Mouse (Mus musculus): ENCODE measurements around the gene Fam131a. TPM values are rescaled to one million over a fixed set of nuclear protein-coding genes. Genes with fewer than 3 reads are reported as not detected.
A peak's percentile ranks its signal among the peaks of the same experiment; 100 is the strongest.

Fam131a gene
- total and polyA plus RNA-seq, 3 experiments: 22.2 to 31.3 (median 24.6) TPM

DNA sequence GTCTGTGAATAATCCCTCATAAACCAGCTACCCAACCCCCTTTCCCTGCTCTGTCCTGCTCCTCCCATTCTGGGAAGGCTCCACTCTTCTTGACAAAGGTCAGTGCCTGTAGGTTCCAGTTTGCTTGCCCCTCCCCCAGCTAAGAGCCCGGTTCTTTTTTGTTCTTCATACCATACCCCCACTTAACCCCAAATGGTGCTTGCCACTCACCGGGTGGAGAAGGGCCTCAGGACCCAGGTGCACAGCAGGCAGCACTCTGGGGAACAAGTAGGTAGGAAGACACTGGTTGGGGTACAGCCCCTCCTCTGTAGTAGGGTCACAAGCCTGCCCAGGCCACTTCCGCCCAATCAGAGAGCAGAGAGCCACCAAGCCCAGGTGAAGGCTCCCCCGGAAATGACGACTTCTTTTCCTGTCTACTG lies 37.3 kb downstream of the Fam131a start:
- Histone ChIP-seq H3K4me3 (no peak overlapping the region), H3K27ac (no peak overlapping the region), H3K36me3 (ENCODE audit: control insufficient read depth, insufficient read depth, low read length) (no peaks in the 10 kb centered on the region), H3K9ac (ENCODE audit: low read depth, low read length) (no peak overlapping the region), H3K27me3 (ENCODE audit: control insufficient read depth, insufficient read depth, low read length) (peaks cover 2% of the 10 kb centered on the region; the same call in 1 of the 2 replicates), H3K79me2 (replicated peaks; ENCODE audit: control insufficient read depth, insufficient read depth, low read length) (no peaks in the 10 kb centered on the region), H3K4me1 (ENCODE audit: control insufficient read depth, insufficient read depth, low read length) (no peaks in the 10 kb centered on the region; the same call in 1 of the 2 replicates)
- peak in 1 of 2 experiments; percentile 16 for DNase-seq
- TF ChIP-seq EP300 (IDR thresholded peaks at IDR 0.05; ENCODE audit: insufficient read depth, low read depth, low read length) (no peak), CTCF (IDR thresholded peaks at IDR 0.05) (no peak), POLR2A (IDR thresholded peaks at IDR 0.05; ENCODE audit: insufficient read depth, low read depth, low read length) (no peak)
- intact Hi-C loops (cut with DNase I): no loop called here
- 35% methylated on average over 5 of the region's 5 CpGs for WGBS

DNA sequence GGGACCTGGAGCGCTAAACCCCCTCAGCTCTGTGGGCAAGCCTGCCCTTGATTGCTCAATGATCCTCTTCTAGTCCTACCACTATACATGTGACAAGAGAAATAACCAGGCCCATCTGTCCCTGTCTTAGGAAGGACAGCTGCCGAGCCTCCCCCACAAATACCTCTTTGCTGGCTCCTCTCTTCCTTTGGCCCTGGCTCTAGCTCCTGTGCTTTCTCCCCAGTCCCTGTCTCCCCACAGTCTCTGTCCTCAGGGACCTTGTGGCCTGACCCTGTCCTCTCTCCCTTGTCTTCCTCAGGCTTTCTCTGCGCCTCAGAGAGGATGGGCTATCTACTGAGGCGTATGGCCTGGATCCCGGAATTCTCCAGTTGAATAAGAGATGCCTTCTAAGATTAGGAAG lies 38.6 kb downstream of the Fam131a start:
- no peaks in the 10 kb centered on the region; the same call in 1 of the 2 replicates for H3K4me1 ChIP-seq (ENCODE audit: control insufficient read depth, insufficient read depth, low read length)
- H3K9ac ChIP-seq (ENCODE audit: low read depth, low read length): no peak overlapping the region
- no peak overlapping the region for H3K4me3 ChIP-seq
- H3K27ac ChIP-seq: no peak overlapping the region
- H3K27me3 ChIP-seq (ENCODE audit: control insufficient read depth, insufficient read depth, low read length): peaks cover 2% of the 10 kb centered on the region; the same call in 1 of the 2 replicates
- 59% methylated on average over 5 of the region's 5 CpGs for WGBS
- H3K79me2 ChIP-seq (replicated peaks; ENCODE audit: control insufficient read depth, insufficient read depth, low read length): no peaks in the 10 kb centered on the region
- TF ChIP-seq EP300 (IDR thresholded peaks at IDR 0.05; ENCODE audit: insufficient read depth, low read depth, low read length) (no peak), CTCF (IDR thresholded peaks at IDR 0.05) (no peak), POLR2A (IDR thresholded peaks at IDR 0.05; ENCODE audit: insufficient read depth, low read depth, low read length) (no peak)
- intact Hi-C loops (cut with DNase I): no loop called here
- no peaks in the 10 kb centered on the region for H3K36me3 ChIP-seq (ENCODE audit: control insufficient read depth, insufficient read depth, low read length)
- peak in 1 of 2 experiments; percentile 17 for DNase-seq

DNA sequence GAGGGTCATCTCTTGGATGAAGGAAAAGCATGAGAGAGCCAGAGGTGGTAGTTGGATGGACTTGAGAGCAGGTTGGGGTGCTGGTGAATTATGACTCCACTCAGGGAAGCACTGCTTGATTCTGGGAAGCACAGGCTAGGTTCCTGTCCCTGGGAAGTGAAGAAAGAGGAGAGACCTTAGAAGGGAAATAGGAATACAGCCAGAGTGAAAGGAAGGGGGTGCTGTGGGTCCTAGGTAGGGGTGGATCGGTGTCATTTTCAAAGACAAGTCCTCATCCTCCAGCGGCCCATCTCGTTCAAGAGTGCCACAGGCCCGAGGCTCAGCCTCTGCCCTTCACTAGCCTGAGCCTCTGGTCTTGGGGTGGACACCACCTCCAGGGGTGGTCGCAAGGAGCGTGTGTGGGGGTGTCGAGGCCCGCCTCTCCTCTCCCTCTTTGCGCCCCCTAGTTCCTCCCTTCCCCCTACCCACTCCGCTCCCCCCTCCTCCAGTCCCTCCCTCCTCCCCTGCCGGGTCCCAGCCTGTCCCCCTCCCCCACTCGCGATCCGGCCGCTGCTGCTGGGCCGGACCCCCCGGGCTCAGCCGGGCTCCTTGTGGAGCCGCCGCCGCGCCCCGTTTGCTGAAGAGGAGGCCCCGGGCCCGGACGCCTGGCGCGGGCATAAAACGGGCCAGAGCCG lies 39.3 kb downstream of the Fam131a start:
- intact Hi-C loops (cut with DNase I): no loop called here
- Histone ChIP-seq H3K9ac (ENCODE audit: low read depth, low read length) (peak overlapping the region; percentile 70), H3K4me1 (ENCODE audit: control insufficient read depth, insufficient read depth, low read length) (no peaks in the 10 kb centered on the region; the same call in 1 of the 2 replicates), H3K36me3 (ENCODE audit: control insufficient read depth, insufficient read depth, low read length) (no peaks in the 10 kb centered on the region), H3K27me3 (ENCODE audit: control insufficient read depth, insufficient read depth, low read length) (peaks cover 2% of the 10 kb centered on the region; the same call in 1 of the 2 replicates), H3K27ac (peak overlapping the region; percentile 62; the same call in 1 of the 2 replicates), H3K79me2 (replicated peaks; ENCODE audit: control insufficient read depth, insufficient read depth, low read length) (no peaks in the 10 kb centered on the region), H3K4me3 (peak overlapping the region; percentile 59)
- DNase-seq: no peak
- TF ChIP-seq EP300 (IDR thresholded peaks at IDR 0.05; ENCODE audit: insufficient read depth, low read depth, low read length): no peak
- no peak for TF ChIP-seq POLR2A (IDR thresholded peaks at IDR 0.05; ENCODE audit: insufficient read depth, low read depth, low read length)
- TF ChIP-seq CTCF (IDR thresholded peaks at IDR 0.05): no peak
- 2% methylated on average over 29 of the region's 30 CpGs for WGBS

DNA sequence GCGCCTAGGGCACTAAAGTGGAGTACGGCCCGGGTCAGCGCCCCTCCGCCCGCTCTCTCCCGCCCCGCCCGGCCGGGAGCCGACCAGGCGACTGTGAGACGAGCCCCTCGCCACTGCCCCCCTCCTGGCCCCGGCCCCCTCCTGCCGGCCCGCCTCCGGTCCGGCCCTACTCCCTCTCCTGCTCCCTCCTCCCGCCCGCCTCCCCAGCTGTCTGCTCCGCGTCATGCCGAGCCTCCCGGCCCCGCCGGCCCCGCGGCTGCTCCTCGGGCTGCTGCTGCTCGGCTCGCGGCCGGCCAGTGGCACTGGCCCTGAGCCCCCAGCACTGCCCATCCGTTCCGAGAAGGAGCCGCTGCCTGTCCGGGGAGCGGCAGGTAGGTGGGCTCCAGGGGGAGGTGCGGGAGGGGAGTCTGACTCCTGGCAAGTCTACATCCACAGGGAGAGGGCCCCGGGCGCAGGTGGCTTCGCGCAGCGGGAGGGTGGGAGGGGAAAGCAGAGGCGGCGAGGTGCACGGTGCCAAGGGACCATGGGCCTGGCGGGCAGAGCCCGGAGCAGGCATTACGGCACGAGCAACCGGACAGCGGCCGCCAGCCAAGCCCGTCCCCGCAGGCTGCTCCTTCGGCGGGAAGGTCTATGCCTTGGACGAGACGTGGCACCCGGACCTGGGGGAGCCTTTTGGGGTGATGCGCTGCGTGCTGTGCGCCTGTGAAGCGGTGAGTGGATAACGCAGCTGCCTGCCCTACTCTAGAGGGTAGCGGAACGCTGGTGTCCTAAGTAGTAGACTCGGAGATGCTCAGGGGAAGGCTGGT lies 40.1 kb downstream of the Fam131a start, which contains the start of gene Chrd:
TSS of gene Chrd (plus strand) at position 203 of the 806 bp plus-strand sequence.
- peak within 1 kb of the TSS; percentile 70 for H3K9ac ChIP-seq (ENCODE audit: low read depth, low read length)
- H3K27ac ChIP-seq: peak within 1 kb of the TSS; percentile 62
- no peaks in the 10 kb centered on the region for H3K79me2 ChIP-seq (replicated peaks; ENCODE audit: control insufficient read depth, insufficient read depth, low read length)
- intact Hi-C loops (cut with DNase I): no loop called here
- peaks cover 2% of the 10 kb centered on the region; the same call in 1 of the 2 replicates for H3K27me3 ChIP-seq (ENCODE audit: control insufficient read depth, insufficient read depth, low read length)
- peak; percentile 75 to 80 for DNase-seq
- peak within 1 kb of the TSS; percentile 59 for H3K4me3 ChIP-seq
- TF ChIP-seq POLR2A (IDR thresholded peaks at IDR 0.05; ENCODE audit: insufficient read depth, low read depth, low read length): no peak
- TF ChIP-seq EP300 (IDR thresholded peaks at IDR 0.05; ENCODE audit: insufficient read depth, low read depth, low read length): no peak
- TF ChIP-seq CTCF (IDR thresholded peaks at IDR 0.05): no peak
- H3K36me3 ChIP-seq (ENCODE audit: control insufficient read depth, insufficient read depth, low read length): no peaks in the 10 kb centered on the region
- H3K4me1 ChIP-seq (ENCODE audit: control insufficient read depth, insufficient read depth, low read length): no peaks in the 10 kb centered on the region; the same call in 1 of the 2 replicates
- WGBS: under 1% methylated on average over 45 of the region's 70 CpGs

DNA sequence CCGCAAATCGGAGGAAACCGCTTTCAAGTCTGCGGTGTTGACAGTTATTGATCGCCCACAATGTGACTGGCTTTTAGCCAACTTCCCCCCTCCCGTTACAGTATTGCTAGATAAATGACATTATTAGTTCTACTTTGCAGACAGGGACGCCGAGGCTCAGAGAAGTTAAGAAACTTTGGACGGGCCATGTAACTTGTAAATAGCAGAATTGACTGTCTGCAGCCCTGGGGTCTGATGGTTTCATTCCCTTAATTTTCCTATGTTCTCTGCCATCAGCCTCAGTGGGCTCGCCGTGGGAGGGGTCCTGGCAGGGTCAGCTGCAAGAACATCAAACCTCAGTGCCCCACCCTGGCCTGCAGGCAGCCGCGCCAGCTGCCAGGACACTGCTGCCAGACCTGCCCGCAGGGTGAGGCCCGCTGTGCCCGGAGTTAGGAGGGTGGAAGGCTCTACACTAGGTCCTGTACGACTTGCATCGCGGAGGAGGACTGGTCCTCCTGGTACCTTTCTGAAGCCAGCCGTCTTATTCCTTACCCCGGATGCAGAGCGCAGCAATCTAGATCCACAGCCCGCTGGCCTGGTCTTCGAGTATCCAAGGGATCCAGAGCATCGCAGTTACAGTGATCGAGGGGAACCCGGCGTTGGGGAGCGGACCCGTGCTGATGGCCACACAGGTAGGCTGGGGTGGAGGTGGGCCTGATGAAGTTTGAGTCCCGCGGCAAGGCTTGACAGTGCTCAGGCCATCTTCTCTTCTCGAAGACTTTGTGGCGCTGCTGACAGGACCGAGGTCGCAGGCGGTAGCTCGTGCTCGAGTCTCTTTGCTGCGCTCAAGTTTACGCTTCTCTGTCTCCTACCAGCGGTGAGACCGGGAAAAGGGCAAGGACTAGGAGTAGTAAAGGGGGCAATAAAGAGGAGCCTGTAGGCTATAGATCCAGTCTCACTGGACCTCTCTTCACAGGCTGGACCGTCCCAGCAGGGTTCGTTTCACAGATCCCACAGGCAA lies 41.0 kb downstream of the Fam131a start, which contains the start of gene Thpo:
TSS of gene Thpo (minus strand) at position 781 of the 1,000 bp plus-strand sequence.
- intact Hi-C loops (cut with DNase I): no loop called here
- peak within 1 kb of the TSS; percentile 36 for H3K27ac ChIP-seq
- 10% methylated on average over 45 of the region's 45 CpGs for whole genome bisulfite sequencing
- DNase-seq: peak in 1 of 2 experiments; percentile 26
- H3K4me3 ChIP-seq: peak within 1 kb of the TSS; percentile 59
- H3K79me2 ChIP-seq (replicated peaks; ENCODE audit: control insufficient read depth, insufficient read depth, low read length): no peaks in the 10 kb centered on the region
- H3K36me3 ChIP-seq (ENCODE audit: control insufficient read depth, insufficient read depth, low read length): no peaks in the 10 kb centered on the region
- H3K4me1 ChIP-seq (ENCODE audit: control insufficient read depth, insufficient read depth, low read length): no peaks in the 10 kb centered on the region; the same call in 1 of the 2 replicates
- TF ChIP-seq CTCF (IDR thresholded peaks at IDR 0.05): no peak
- no peak for TF ChIP-seq POLR2A (IDR thresholded peaks at IDR 0.05; ENCODE audit: insufficient read depth, low read depth, low read length)
- TF ChIP-seq EP300 (IDR thresholded peaks at IDR 0.05; ENCODE audit: insufficient read depth, low read depth, low read length): no peak
- H3K27me3 ChIP-seq (ENCODE audit: control insufficient read depth, insufficient read depth, low read length): peaks cover 2% of the 10 kb centered on the region; the same call in 1 of the 2 replicates
- H3K9ac ChIP-seq (ENCODE audit: low read depth, low read length): peak within 1 kb of the TSS; percentile 6
